Mouse (Mus musculus) hindbrain, embryonic 11.5 days (tissue): Measurements from ENCODE around the gene Polrmt. TPM values are rescaled to one million over a fixed set of nuclear protein-coding genes. Genes with fewer than 3 reads are reported as not detected.

ENCODE experiments used
- ATAC-seq: fragments of 200-750 bp; cut with Nextera tagmentation; 2 replicates; pipeline ENCODE4 v1.8.0; 2017; ENCODE audit warnings: mild to moderate bottlenecking, moderate TSS enrichment, moderate library complexity; ENCODE audit not compliant: low FRiP score
- DNase-seq: peaks from one replicate; pipeline ENCODE4 v3.0.0-alpha.2; 2015; ENCODE audit warnings: low spot score
- H3K27ac ChIP-seq: fragments of 300-500 bp; sonication (generic); 2 replicates; pipeline ENCODE4 v1.5.1; 2014; ENCODE audit warnings: mild to moderate bottlenecking, low read depth, low read length
- H3K27me3 ChIP-seq: fragments of 300-500 bp; sonication (generic); 2 replicates; pipeline ENCODE4 v1.6.1; 2014; ENCODE audit warnings: mild to moderate bottlenecking, low read length, moderate library complexity, mixed read lengths; ENCODE audit not compliant: control insufficient read depth, insufficient read depth
- H3K36me3 ChIP-seq: fragments of 300-500 bp; sonication (generic); 2 replicates; pipeline ENCODE4 v1.6.1; 2014; ENCODE audit warnings: mild to moderate bottlenecking, low read length, moderate library complexity, mixed read lengths; ENCODE audit not compliant: control insufficient read depth, insufficient read depth
- H3K4me1 ChIP-seq: fragments of 300-500 bp; sonication (generic); replicated peaks from 2 replicates; pipeline ENCODE4 v1.6.1; 2014; ENCODE audit warnings: low read length, mixed read lengths; ENCODE audit not compliant: control insufficient read depth, insufficient read depth
- H3K4me2 ChIP-seq: fragments of 300-500 bp; sonication (generic); replicated peaks from 2 replicates; pipeline ENCODE4 v1.6.1; 2014; ENCODE audit warnings: mild to moderate bottlenecking, low read depth, low read length
- H3K4me3 ChIP-seq: fragments of 300-500 bp; sonication (generic); 2 replicates; pipeline ENCODE4 v1.5.1; 2014; ENCODE audit warnings: low read depth, low read length
- H3K9ac ChIP-seq: fragments of 300-500 bp; sonication (generic); 2 replicates; pipeline ENCODE4 v1.6.1; 2014; ENCODE audit warnings: low read depth, low read length
- H3K9me3 ChIP-seq: fragments of 300-500 bp; sonication (generic); 2 replicates; pipeline ENCODE4 v1.6.1; 2016; ENCODE audit warnings: low read length; ENCODE audit not compliant: control insufficient read depth
- WGBS: fragments of 180-500 bp; shearing (Covaris S2); extraction: QIAGEN DNeasy Blood & Tissue Kit; methylation state at CpG from one replicate; pipeline ENCODE4 v1.1.7; 2014; 5-methylcytosine and 5-hydroxymethylcytosine counted together
- polyA plus RNA-seq: library from polyadenylated mRNA; unstranded; fragments of >200 nt; fragmentation: Nextera tagmentation; extraction: Ambion mirVana; gene quantifications from 2 replicates; pipeline ENCODE4 v1.2.1, GENCODE M21; 2014

Polrmt gene
- polyA plus RNA-seq, 1 experiment from 2014 or later: 26.8 TPM

- H3K27me3 ChIP-seq: no peaks in the 10 kb centered on the region
- no peak overlapping the region for H3K9ac ChIP-seq
- H3K27ac ChIP-seq: no peak overlapping the region
- DNase-seq: peak; percentile 83
- no peaks in the 10 kb centered on the region for H3K36me3 ChIP-seq
- no peak for ATAC-seq
- no peak overlapping the region for H3K4me2 ChIP-seq
- 41% methylated on average over 7 of the region's 7 CpGs for WGBS
- H3K4me3 ChIP-seq: no peak overlapping the region
- H3K4me1 ChIP-seq: no peaks in the 10 kb centered on the region; the same call in 1 of the 2 replicates
- H3K9me3 ChIP-seq: no peaks in the 10 kb centered on the region
These were observed 42.2 kb upstream of the Polrmt start for GRCm38 (mm10) chr10:79788386-79789158.

GRCm38 (mm10) chr10:79783920-79784800 is 37.8 kb upstream of the Polrmt start:
- no peaks in the 10 kb centered on the region for H3K36me3 ChIP-seq
- no peak overlapping the region for H3K9ac ChIP-seq
- 0 out of 2 replicates have a peak, but pooled peaks cover 6% of the 10 kb centered on the region for H3K4me1 ChIP-seq
- peaks cover 24% of the 10 kb centered on the region for H3K27me3 ChIP-seq
- no peak overlapping the region for H3K27ac ChIP-seq
- DNase-seq (peak; percentile 71), ATAC-seq (no peak)
- no peak overlapping the region for H3K4me2 ChIP-seq
- 32% methylated on average over 27 of the region's 27 CpGs for WGBS
- H3K4me3 ChIP-seq: no peak overlapping the region
- no peaks in the 10 kb centered on the region for H3K9me3 ChIP-seq

- no peak overlapping the region for H3K4me3 ChIP-seq
- H3K4me2 ChIP-seq: no peak overlapping the region
- H3K27ac ChIP-seq: no peak overlapping the region
- ATAC-seq (no peak), DNase-seq (no peak)
- 62% methylated on average over 7 of the region's 7 CpGs for WGBS
- H3K4me1 ChIP-seq: 0 out of 2 replicates have a peak, but pooled peaks cover 8% of the 10 kb centered on the region
- no peak overlapping the region for H3K9ac ChIP-seq
- H3K36me3 ChIP-seq: no peaks in the 10 kb centered on the region
- H3K27me3 ChIP-seq: peaks cover 35% of the 10 kb centered on the region
- no peaks in the 10 kb centered on the region for H3K9me3 ChIP-seq
These were observed 36.7 kb upstream of the Polrmt start for GRCm38 (mm10) chr10:79783050-79783449.

- H3K36me3 ChIP-seq: no peaks in the 10 kb centered on the region
- no peaks in the 10 kb centered on the region for H3K9me3 ChIP-seq
- H3K4me2 ChIP-seq: no peak overlapping the region
- H3K4me1 ChIP-seq: peaks cover 12% of the 10 kb centered on the region; the same call in 1 of the 2 replicates
- DNase-seq (no peak), ATAC-seq (no peak)
- no peak overlapping the region for H3K27ac ChIP-seq
- 47% methylated on average over 5 of the region's 5 CpGs for WGBS
- no peak overlapping the region for H3K9ac ChIP-seq
- H3K4me3 ChIP-seq: no peak overlapping the region
- peaks cover 46% of the 10 kb centered on the region for H3K27me3 ChIP-seq
These were observed 35.6 kb upstream of the Polrmt start for GRCm38 (mm10) chr10:79781956-79782355.

GRCm38 (mm10) chr10:79781139-79781538 is 34.8 kb upstream of the Polrmt start:
- Histone ChIP-seq H3K9ac (no peak overlapping the region), H3K36me3 (no peaks in the 10 kb centered on the region), H3K9me3 (no peaks in the 10 kb centered on the region), H3K4me1 (peaks cover 13% of the 10 kb centered on the region; the same call in 1 of the 2 replicates), H3K27ac (no peak overlapping the region), H3K4me2 (peak overlapping the region; percentile 33; the same call in 1 of the 2 replicates), H3K4me3 (no peak overlapping the region), H3K27me3 (peaks cover 50% of the 10 kb centered on the region)
- DNase-seq (no peak), ATAC-seq (no peak)
- 32% methylated on average over 21 of the region's 21 CpGs for WGBS

GRCm38 (mm10) chr10:79780664-79781015 is 34.3 kb upstream of the Polrmt start:
- DNase-seq: peak; percentile 65
- Histone ChIP-seq H3K27me3 (peaks cover 50% of the 10 kb centered on the region), H3K4me1 (peaks cover 13% of the 10 kb centered on the region; the same call in 1 of the 2 replicates), H3K4me3 (peak overlapping the region; percentile 15), H3K9me3 (no peaks in the 10 kb centered on the region), H3K36me3 (no peaks in the 10 kb centered on the region), H3K9ac (no peak overlapping the region), H3K4me2 (peak overlapping the region; percentile 33), H3K27ac (no peak overlapping the region)
- 0% methylated on average over 13 of the region's 13 CpGs for WGBS
- ATAC-seq: no peak

GRCm38 (mm10) chr10:79779784-79780663 is 33.6 kb upstream of the Polrmt start:
- ATAC-seq (peak; percentile 91), DNase-seq (peak; percentile 96)
- no peaks in the 10 kb centered on the region for H3K9me3 ChIP-seq
- H3K27ac ChIP-seq: no peak overlapping the region
- no peak overlapping the region for H3K9ac ChIP-seq
- no peaks in the 10 kb centered on the region for H3K36me3 ChIP-seq
- peaks cover 50% of the 10 kb centered on the region for H3K27me3 ChIP-seq
- peak overlapping the region; percentile 33 for H3K4me2 ChIP-seq
- 3% methylated on average over 55 of the region's 55 CpGs for WGBS
- H3K4me3 ChIP-seq: peak overlapping the region; percentile 15
- H3K4me1 ChIP-seq: peaks cover 13% of the 10 kb centered on the region; the same call in 1 of the 2 replicates

GRCm38 (mm10) chr10:79779193-79779592 is 32.8 kb upstream of the Polrmt start:
- H3K4me1 ChIP-seq: peaks cover 13% of the 10 kb centered on the region; the same call in 1 of the 2 replicates
- 28% methylated on average over 2 of the region's 2 CpGs for WGBS
- no peak for ATAC-seq
- no peak overlapping the region for H3K4me2 ChIP-seq
- peaks cover 50% of the 10 kb centered on the region for H3K27me3 ChIP-seq
- H3K9ac ChIP-seq: no peak overlapping the region
- no peak overlapping the region for H3K27ac ChIP-seq
- H3K9me3 ChIP-seq: no peaks in the 10 kb centered on the region
- no peak overlapping the region for H3K4me3 ChIP-seq
- no peaks in the 10 kb centered on the region for H3K36me3 ChIP-seq
- DNase-seq: no peak
